Mouse (Mus musculus): ENCODE measurements around the gene Elavl4. TPM values are rescaled to one million over a fixed set of nuclear protein-coding genes. Genes with fewer than 3 reads are reported as not detected.

Gene Elavl4
- polyA plus RNA-seq, 1 experiment from 2014 or later = 83.3 TPM

GRCm38 (mm10) chr4:110286841-110287240 is 64.9 kb downstream of the Elavl4 start:
- no peak for DNase-seq (ENCODE audit: low spot score)
- Histone ChIP-seq H3K4me2 (ENCODE audit: low read depth, low read length) (no peak overlapping the region), H3K4me3 (ENCODE audit: low read depth, low read length) (peak overlapping the region; percentile 26; the same call in 1 of the 2 replicates), H3K36me3 (replicated peaks; ENCODE audit: control insufficient read depth, insufficient read depth, low read depth, low read length) (no peaks in the 10 kb centered on the region), H3K4me1 (ENCODE audit: control insufficient read depth, insufficient read depth, low read length) (no peaks in the 10 kb centered on the region), H3K27me3 (ENCODE audit: control insufficient read depth, insufficient read depth, low read length) (no peaks in the 10 kb centered on the region), H3K27ac (replicated peaks; ENCODE audit: low read depth, low read length) (no peak overlapping the region), H3K9me3 (replicated peaks; ENCODE audit: control insufficient read depth, low read length) (no peaks in the 10 kb centered on the region), H3K9ac (replicated peaks; ENCODE audit: low read length) (no peak overlapping the region)
- WGBS = 69% methylated on average over 7 of the region's 7 CpGs
- no peak for ATAC-seq (replicated peaks; ENCODE audit: insufficient number of reproducible peaks, low FRiP score, low TSS enrichment, low read depth)

- DNase-seq (ENCODE audit: low spot score) = no peak
- ATAC-seq (replicated peaks; ENCODE audit: insufficient number of reproducible peaks, low FRiP score, low TSS enrichment, low read depth) = no peak; the same call in 1 of the 2 replicates
- Histone ChIP-seq H3K4me3 (ENCODE audit: low read depth, low read length) (peak overlapping the region; percentile 26; the same call in 1 of the 2 replicates), H3K9ac (replicated peaks; ENCODE audit: low read length) (0 out of 2 replicates have a peak overlapping the region, but pooled peaks have one; percentile 41), H3K27ac (replicated peaks; ENCODE audit: low read depth, low read length) (no peak overlapping the region), H3K27me3 (ENCODE audit: control insufficient read depth, insufficient read depth, low read length) (no peaks in the 10 kb centered on the region), H3K36me3 (replicated peaks; ENCODE audit: control insufficient read depth, insufficient read depth, low read depth, low read length) (no peaks in the 10 kb centered on the region), H3K4me1 (ENCODE audit: control insufficient read depth, insufficient read depth, low read length) (no peaks in the 10 kb centered on the region), H3K4me2 (ENCODE audit: low read depth, low read length) (no peak overlapping the region), H3K9me3 (replicated peaks; ENCODE audit: control insufficient read depth, low read length) (no peaks in the 10 kb centered on the region)
- WGBS = 44% methylated on average over 9 of the region's 9 CpGs
These were observed 65.3 kb downstream of the Elavl4 start for GRCm38 (mm10) chr4:110286371-110286781.

- Histone ChIP-seq H3K27ac (replicated peaks; ENCODE audit: low read depth, low read length) (no peak overlapping the region), H3K36me3 (replicated peaks; ENCODE audit: control insufficient read depth, insufficient read depth, low read depth, low read length) (no peaks in the 10 kb centered on the region), H3K9me3 (replicated peaks; ENCODE audit: control insufficient read depth, low read length) (no peaks in the 10 kb centered on the region), H3K9ac (replicated peaks; ENCODE audit: low read length) (peak overlapping the region; percentile 41; the same call in 1 of the 2 replicates), H3K27me3 (ENCODE audit: control insufficient read depth, insufficient read depth, low read length) (no peaks in the 10 kb centered on the region), H3K4me1 (ENCODE audit: control insufficient read depth, insufficient read depth, low read length) (no peaks in the 10 kb centered on the region), H3K4me3 (ENCODE audit: low read depth, low read length) (peak overlapping the region; percentile 26), H3K4me2 (ENCODE audit: low read depth, low read length) (no peak overlapping the region)
- WGBS = 30% methylated on average over 15 of the region's 15 CpGs
- peak; percentile 71 for ATAC-seq (replicated peaks; ENCODE audit: insufficient number of reproducible peaks, low FRiP score, low TSS enrichment, low read depth)
- DNase-seq (ENCODE audit: low spot score) = peak; percentile 65
These were observed 66.1 kb downstream of the Elavl4 start for GRCm38 (mm10) chr4:110285346-110286330.

- Histone ChIP-seq H3K4me2 (ENCODE audit: low read depth, low read length) (no peak overlapping the region), H3K36me3 (replicated peaks; ENCODE audit: control insufficient read depth, insufficient read depth, low read depth, low read length) (no peaks in the 10 kb centered on the region), H3K9ac (replicated peaks; ENCODE audit: low read length) (no peak overlapping the region), H3K27ac (replicated peaks; ENCODE audit: low read depth, low read length) (no peak overlapping the region), H3K9me3 (replicated peaks; ENCODE audit: control insufficient read depth, low read length) (no peaks in the 10 kb centered on the region), H3K4me1 (ENCODE audit: control insufficient read depth, insufficient read depth, low read length) (no peaks in the 10 kb centered on the region), H3K4me3 (ENCODE audit: low read depth, low read length) (no peak overlapping the region), H3K27me3 (ENCODE audit: control insufficient read depth, insufficient read depth, low read length) (no peaks in the 10 kb centered on the region)
- ATAC-seq (replicated peaks; ENCODE audit: insufficient number of reproducible peaks, low FRiP score, low TSS enrichment, low read depth) = no peak
- DNase-seq (ENCODE audit: low spot score) = no peak
- WGBS = 82% methylated on average over 3 of the region's 3 CpGs
These were observed 67.3 kb downstream of the Elavl4 start for GRCm38 (mm10) chr4:110284446-110284845.

- H3K27ac ChIP-seq (replicated peaks; ENCODE audit: low read depth, low read length) = no peak overlapping the region
- H3K27me3 ChIP-seq (ENCODE audit: control insufficient read depth, insufficient read depth, low read length) = no peaks in the 10 kb centered on the region
- H3K4me1 ChIP-seq (ENCODE audit: control insufficient read depth, insufficient read depth, low read length) = no peaks in the 10 kb centered on the region
- H3K9me3 ChIP-seq (replicated peaks; ENCODE audit: control insufficient read depth, low read length) = no peaks in the 10 kb centered on the region
- H3K36me3 ChIP-seq (replicated peaks; ENCODE audit: control insufficient read depth, insufficient read depth, low read depth, low read length) = no peaks in the 10 kb centered on the region
- ATAC-seq (replicated peaks; ENCODE audit: insufficient number of reproducible peaks, low FRiP score, low TSS enrichment, low read depth) = no peak
- WGBS = 11% methylated on average over 4 of the region's 4 CpGs
- H3K4me2 ChIP-seq (ENCODE audit: low read depth, low read length) = no peak overlapping the region
- H3K9ac ChIP-seq (replicated peaks; ENCODE audit: low read length) = no peak overlapping the region
- DNase-seq (ENCODE audit: low spot score) = no peak
- no peak overlapping the region for H3K4me3 ChIP-seq (ENCODE audit: low read depth, low read length)
These were observed 81.7 kb downstream of the Elavl4 start for GRCm38 (mm10) chr4:110270046-110270445.

- no peak for DNase-seq (ENCODE audit: low spot score)
These were observed 84.7 kb downstream of the Elavl4 start for GRCm38 (mm10) chr4:110266804-110267575.

GRCm38 (mm10) chr4:110264345-110264943 is 87.3 kb downstream of the Elavl4 start:
- H3K4me3 ChIP-seq (ENCODE audit: low read depth, low read length) = no peak overlapping the region
- no peaks in the 10 kb centered on the region for H3K4me1 ChIP-seq (ENCODE audit: control insufficient read depth, insufficient read depth, low read length)
- H3K9me3 ChIP-seq (replicated peaks; ENCODE audit: control insufficient read depth, low read length) = no peaks in the 10 kb centered on the region
- H3K4me2 ChIP-seq (ENCODE audit: low read depth, low read length) = no peak overlapping the region
- H3K9ac ChIP-seq (replicated peaks; ENCODE audit: low read length) = no peak overlapping the region
- WGBS = 75% methylated on average over 8 of the region's 8 CpGs
- H3K36me3 ChIP-seq (replicated peaks; ENCODE audit: control insufficient read depth, insufficient read depth, low read depth, low read length) = no peaks in the 10 kb centered on the region
- no peak overlapping the region for H3K27ac ChIP-seq (replicated peaks; ENCODE audit: low read depth, low read length)
- no peaks in the 10 kb centered on the region for H3K27me3 ChIP-seq (ENCODE audit: control insufficient read depth, insufficient read depth, low read length)
- no peak for DNase-seq (ENCODE audit: low spot score)
- ATAC-seq (replicated peaks; ENCODE audit: insufficient number of reproducible peaks, low FRiP score, low TSS enrichment, low read depth) = no peak

More at GRCm38 (mm10) chr4:110266804-110267575, 84.7 kb downstream of the Elavl4 start:
- no peak for ATAC-seq (replicated peaks; ENCODE audit: insufficient number of reproducible peaks, low FRiP score, low TSS enrichment, low read depth)
- Histone ChIP-seq H3K4me1 (ENCODE audit: control insufficient read depth, insufficient read depth, low read length) (no peaks in the 10 kb centered on the region), H3K27ac (replicated peaks; ENCODE audit: low read depth, low read length) (no peak overlapping the region), H3K9ac (replicated peaks; ENCODE audit: low read length) (no peak overlapping the region), H3K4me3 (ENCODE audit: low read depth, low read length) (no peak overlapping the region), H3K27me3 (ENCODE audit: control insufficient read depth, insufficient read depth, low read length) (no peaks in the 10 kb centered on the region), H3K9me3 (replicated peaks; ENCODE audit: control insufficient read depth, low read length) (no peaks in the 10 kb centered on the region), H3K36me3 (replicated peaks; ENCODE audit: control insufficient read depth, insufficient read depth, low read depth, low read length) (no peaks in the 10 kb centered on the region), H3K4me2 (ENCODE audit: low read depth, low read length) (no peak overlapping the region)
- 74% methylated on average over 9 of the region's 9 CpGs for WGBS

All from embryonic facial prominence, embryonic 11.5 days (tissue).